Mouse (Mus musculus): ENCODE results near the gene Rbbp4.

DNA sequence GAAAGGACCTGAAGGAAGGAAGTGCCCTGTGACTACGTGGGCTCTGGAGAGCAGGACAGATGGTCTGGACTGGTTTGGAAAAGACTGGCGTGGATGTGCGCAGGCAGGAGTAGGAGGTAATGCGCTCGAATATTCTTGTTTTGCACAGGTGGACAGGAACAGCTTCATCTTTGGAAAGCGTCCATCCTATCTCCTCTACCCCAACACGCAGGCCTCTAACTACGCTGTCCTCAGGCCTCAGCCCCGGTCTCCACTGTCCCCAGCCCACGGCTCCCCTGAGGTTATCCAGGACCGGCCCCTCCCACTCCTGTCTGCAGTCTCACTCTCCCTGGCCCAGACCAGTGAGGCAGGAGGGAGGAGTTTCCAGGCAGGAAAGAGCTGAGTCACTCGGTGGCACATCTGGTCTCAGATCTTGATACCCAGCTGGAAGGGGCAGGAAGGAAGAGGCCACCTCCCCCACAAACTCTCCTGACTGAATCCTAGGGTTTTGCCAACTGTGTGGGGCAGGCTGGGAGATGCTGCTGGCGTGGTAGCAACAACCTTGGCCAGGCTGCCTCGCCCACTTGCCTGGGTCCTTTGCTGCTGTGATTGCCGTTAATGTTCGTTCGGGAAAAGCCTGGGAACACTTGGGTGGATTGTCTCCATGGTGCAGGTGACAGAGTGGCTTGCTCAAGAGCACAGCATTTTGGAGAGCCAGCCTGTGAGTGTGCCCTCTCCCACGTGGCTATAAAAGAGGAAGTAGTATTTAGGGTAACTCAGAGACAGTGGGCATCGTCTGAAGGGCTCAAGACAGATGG lies 71.7 kb downstream of the Rbbp4 start:
- TF ChIP-seq EP300 (IDR thresholded peaks at IDR 0.05) = peak; percentile 53; the same call in 1 of the 2 replicates
- TF ChIP-seq CTCF (IDR thresholded peaks at IDR 0.05) = no peak

Data from lung, postnatal 0 days (tissue).